Mouse (Mus musculus): ENCODE measurements at regions not wholly inside any gene's neighbourhood (a gene's known extent, or its start where the extent isn't known, plus 50 kb on each side); places are given as distances from the start of the nearest gene placed in this dataset.

- TF ChIP-seq MAX (IDR thresholded peaks at IDR 0.05; ENCODE audit: low read depth) (no peak), MYOG (IDR thresholded peaks at IDR 0.05; ENCODE audit: control insufficient read depth in 1 of 3, insufficient read depth in 1 of 3, insufficient read length in 2 of 3, low read depth in 2 of 3) (no peak), E2F4 (IDR thresholded peaks at IDR 0.05; ENCODE audit: insufficient read depth) (no peak), POLR2A (IDR thresholded peaks at IDR 0.05; ENCODE audit: insufficient read length, low read depth) (no peak)
Observed at GRCm38 (mm10) chr3:132375579-132375978, 254.0 kb upstream of the Gimd1 start.
